Mouse (Mus musculus) G1E (cell line): ENCODE results near the gene Wdr92.

ENCODE experiments used
- CTCF ChIP-seq: IDR thresholded peaks from 2 replicates; pipeline ENCODE4 v1.5.1; 2012; ENCODE audit warnings: low read depth, low read length, inconsistent platforms, mixed read lengths
- POLR2AphosphoS5 ChIP-seq: IDR thresholded peaks from 2 replicates; pipeline ENCODE4 v1.6.1; 2012; ENCODE audit warnings: low read depth, low read length, inconsistent platforms; ENCODE audit not compliant: insufficient replicate concordance
- TAL1 ChIP-seq: conservative IDR thresholded peaks from 2 replicates; pipeline ENCODE4 v1.6.1; 2012; ENCODE audit warnings: low read depth, low read length, inconsistent platforms, mixed read lengths

DNA sequence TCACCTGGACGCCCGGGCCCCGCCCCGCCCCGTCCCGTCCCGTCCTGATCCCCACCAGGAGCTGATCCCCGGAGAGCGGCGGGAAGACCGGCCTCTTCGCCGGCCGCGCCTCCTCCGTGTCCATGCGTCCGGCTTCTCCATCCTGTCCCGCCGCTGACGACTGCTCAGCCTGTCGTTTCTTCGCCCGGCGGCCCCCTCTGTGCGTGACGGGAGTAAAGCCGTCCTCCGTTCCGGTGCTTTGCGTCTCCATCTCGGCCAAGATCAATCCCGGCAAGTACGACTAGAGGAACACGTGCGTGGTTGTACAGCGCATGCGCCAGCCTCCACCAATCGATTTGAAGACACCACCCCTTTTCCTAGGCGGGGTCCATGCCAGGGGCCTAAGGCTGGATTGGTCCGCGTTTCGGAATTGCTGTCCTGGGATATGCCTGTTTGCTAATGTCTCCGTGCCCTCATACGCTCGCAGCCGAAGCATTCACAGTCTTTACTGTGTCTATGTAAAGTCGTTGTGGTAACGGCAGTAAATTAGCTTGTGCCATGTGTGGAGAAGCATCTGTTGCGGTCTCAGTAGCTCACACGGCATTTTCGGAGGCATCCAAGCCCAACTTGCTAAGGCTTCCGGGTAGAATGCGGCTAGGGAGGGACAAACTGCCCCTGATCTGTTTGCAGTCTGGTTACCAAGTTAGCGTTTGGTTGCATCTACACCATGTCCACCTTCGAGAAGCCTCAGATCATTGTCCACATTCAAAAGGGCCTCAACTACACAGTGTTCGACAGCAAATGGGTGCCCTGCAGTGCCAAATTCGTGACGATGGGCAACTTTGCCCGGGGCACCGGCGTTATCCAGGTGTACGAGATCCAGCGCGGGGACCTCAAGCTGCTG is 29.6 kb downstream of the Wdr92 start, which contains the start of gene Pno1:
- TF ChIP-seq CTCF (no peak), POLR2AphosphoS5 (no peak), TAL1 (no peak)
